Mouse (Mus musculus) frontal cortex, postnatal 14 days (tissue): ENCODE data around the gene Btnl2.
A peak's percentile ranks its signal among the peaks of the same experiment; 100 is the strongest.
"Not testable (repeated sequence)": the region's sequence is repeated elsewhere in the genome, so short reads cannot be mapped to it uniquely, and the experiment has no call there.

ENCODE experiments used
- DNase-seq, 2 experiments: peaks; one replicate each; pipeline ENCODE4 v3.0.0; 2022; ENCODE audit warnings: low spot score in 2 of 2

Btnl2 gene

DNA sequence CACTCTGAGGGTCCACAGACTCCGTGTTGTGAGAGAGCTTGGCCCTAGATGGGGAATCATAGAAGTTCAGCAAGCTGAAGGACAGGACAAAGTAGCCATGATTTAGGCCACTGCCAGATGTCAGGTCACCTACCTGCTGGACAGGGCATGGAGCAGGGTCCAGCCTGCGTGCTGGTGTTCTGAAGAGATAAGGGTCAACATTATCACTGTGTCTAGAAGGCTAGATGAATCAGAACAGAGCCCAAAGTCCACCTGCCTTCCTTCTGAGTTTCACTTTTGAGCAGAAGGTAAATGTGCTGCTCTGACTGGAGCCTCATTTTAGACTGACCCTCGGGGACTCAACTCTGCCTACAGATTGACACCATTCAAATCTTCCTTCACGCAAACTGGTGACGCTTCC is at the start of gene Btnl2:
Gene Btnl2 (plus strand): TSS at position 284 of the 400 bp plus-strand sequence.
- no peak for DNase-seq

- peak; percentile 82 to 87 for DNase-seq
Observed at GRCm38 (mm10) chr17:34305380-34306030, 49.1 kb upstream of the Btnl2 start, which contains the start of gene H2-Eb1. H2-Eb1 (plus strand) TSS chr17:34305867.

GRCm38 (mm10) chr17:34306407-34306806 is 48.2 kb upstream of the Btnl2 start:
- no peak for DNase-seq

GRCm38 (mm10) chr17:34307216-34307615 is 47.4 kb upstream of the Btnl2 start:
- DNase-seq: no peak

DNA sequence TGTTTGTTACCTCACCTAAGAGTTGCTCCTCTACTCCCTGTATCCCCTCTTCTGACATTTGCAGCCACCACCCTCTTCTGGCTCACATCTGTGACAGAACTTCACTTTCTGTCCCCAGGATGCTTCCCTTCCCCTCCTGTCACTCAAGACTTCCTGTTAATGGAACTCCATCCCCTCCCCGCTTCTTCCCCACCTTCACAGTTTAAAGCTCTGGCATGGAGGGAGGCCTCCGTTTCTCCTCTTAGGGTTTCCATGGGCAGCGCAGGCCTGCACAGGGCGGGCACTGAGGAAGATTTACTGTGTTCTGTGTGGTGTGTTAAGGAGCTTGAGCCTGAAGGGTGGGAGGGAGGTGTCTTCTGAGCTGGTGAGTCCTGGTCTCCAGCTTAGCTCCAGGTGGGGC is 46.5 kb upstream of the Btnl2 start:
- DNase-seq: no peak

DNA sequence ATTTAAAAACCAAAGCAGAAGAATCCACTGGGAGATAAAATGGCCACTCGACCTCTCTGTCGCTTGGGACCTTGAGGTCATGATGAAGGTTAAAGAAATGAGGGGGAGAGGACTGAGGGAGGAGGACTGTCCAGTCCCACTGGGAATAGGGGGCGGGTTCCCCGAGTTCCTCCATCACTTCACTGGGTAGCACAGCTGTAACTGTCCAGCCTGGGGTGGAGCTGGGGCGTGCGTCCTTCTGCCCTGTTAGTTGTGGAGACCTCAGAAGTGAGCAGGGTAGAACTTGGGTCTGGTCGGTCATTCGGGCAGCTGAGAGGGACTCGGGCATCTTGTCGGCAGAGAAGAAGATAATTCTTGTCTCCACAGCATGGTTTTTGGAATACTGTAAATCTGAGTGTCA is 45.4 kb upstream of the Btnl2 start:
- no peak for DNase-seq

DNA sequence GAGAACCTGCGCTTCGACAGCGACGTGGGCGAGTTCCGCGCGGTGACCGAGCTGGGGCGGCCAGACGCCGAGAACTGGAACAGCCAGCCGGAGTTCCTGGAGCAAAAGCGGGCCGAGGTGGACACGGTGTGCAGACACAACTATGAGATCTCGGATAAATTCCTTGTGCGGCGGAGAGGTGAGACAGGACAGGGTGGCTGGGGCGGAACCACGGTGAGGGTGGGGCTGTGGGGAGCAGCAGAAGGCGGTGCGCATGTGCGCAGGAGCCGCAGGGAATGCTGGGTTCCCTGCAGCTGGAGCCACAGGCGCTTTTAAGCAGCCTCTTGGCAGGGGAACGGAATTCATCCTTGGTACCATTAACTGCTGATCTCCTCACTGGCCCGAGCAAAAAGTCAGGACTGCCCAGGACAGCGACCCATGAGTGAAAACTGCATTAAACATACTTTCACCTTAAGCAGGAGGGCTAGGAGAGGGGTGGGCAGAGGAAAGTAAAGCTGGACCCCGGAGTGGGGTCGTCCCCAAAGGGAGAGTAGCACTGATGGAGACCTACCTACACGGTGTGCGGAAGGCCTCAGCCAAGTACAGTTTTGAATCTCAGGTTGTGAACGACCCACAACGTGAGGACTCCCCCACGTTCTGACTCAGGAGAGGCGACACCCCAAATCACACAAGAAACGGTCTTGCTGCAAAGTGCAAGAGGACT is 44.8 kb upstream of the Btnl2 start:
- DNase-seq: peak in 1 of 2 experiments; percentile 58

- DNase-seq: not testable (repeated sequence)
Observed at GRCm38 (mm10) chr17:34310526-34310925, 44.1 kb upstream of the Btnl2 start.

- no peak for DNase-seq
Observed at GRCm38 (mm10) chr17:34312185-34312584, 42.4 kb upstream of the Btnl2 start.

- DNase-seq: peak; percentile 36 to 64
Observed at GRCm38 (mm10) chr17:34313393-34313792, 41.2 kb upstream of the Btnl2 start.

DNA sequence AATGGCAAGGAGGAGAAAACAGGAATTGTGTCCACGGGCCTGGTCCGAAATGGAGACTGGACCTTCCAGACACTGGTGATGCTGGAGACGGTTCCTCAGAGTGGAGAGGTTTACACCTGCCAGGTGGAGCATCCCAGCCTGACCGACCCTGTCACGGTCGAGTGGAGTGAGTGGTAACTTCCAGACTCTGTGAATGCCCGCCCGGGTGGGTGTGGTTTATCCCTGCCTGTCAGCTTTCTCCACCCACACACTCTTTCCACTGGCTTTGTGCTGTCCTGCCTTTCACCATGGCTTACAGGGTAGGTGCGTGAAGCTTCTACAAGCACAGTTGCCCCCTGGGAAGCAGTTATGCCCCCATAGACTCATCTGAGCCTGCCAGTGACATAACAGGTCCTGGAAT is 40.3 kb upstream of the Btnl2 start:
- DNase-seq: no peak

- no peak for DNase-seq
Observed at GRCm38 (mm10) chr17:34315512-34315911, 39.1 kb upstream of the Btnl2 start.

- DNase-seq: no peak
Observed at GRCm38 (mm10) chr17:34316697-34317096, 37.9 kb upstream of the Btnl2 start.

DNA sequence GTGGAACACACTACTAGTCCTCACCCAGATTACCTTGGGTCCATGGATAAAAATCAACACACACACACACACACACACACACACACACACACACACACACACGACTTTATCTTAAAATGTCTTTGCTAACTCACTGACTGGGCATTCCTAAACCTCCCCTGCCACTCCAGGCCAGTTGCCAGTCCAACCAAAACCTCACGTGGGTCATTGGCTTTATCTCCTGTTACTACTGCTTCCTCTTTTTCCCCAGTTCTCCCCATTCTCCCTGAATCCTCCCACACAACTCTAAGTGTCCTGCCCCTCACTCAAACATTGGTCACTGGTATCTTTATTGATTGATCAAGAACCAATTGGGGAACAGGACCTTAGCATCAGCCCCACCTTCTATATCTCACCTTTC is 37.3 kb upstream of the Btnl2 start:
- DNase-seq: no peak

DNA sequence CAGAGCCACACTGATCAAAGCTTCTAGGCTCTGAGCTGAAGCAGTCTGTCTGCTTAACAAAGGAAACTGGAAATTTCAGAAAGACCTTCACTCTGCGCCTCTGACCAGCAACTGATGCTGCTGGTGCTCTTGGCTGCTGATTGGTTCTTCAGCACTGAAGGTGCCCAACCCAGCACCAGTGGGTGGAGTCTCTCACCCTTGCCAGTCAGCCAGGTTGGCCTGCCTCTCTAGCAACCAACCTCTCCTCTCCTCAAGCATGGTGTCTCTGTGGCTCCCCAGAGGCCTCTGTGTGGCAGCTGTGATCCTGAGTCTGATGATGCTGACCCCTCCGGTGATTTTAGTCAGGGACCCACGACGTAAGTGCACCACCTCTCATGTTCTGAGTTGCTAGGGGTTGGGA is 29.2 kb upstream of the Btnl2 start, which contains the start of gene H2-Eb2:
Gene H2-Eb2 (plus strand): TSS at position 230 of the 400 bp plus-strand sequence.
- DNase-seq: no peak

GRCm38 (mm10) chr17:34326373-34326772 is 28.2 kb upstream of the Btnl2 start:
- DNase-seq: no peak

DNA sequence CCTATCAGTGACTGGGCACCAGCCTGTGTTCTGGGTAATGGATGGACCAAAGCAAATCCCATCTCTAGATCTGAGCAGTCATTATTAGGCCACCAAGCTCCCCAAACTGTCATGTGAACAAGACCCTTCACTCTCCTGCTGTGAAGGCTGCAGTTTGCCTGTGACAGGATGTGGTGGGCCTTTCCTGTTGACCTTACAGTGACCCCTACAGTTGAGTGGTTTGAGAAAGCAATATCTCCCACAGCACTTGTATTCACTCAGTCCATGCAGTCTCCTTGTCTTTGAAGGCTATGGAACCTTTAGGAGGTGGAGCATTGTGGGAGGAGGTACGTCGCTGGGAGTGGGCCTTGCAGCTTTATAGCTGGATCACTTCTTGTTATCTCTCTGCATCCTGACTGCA is 24.8 kb upstream of the Btnl2 start:
- DNase-seq: no peak

- DNase-seq: no peak
Observed at GRCm38 (mm10) chr17:34331200-34331599, 23.4 kb upstream of the Btnl2 start.

DNA sequence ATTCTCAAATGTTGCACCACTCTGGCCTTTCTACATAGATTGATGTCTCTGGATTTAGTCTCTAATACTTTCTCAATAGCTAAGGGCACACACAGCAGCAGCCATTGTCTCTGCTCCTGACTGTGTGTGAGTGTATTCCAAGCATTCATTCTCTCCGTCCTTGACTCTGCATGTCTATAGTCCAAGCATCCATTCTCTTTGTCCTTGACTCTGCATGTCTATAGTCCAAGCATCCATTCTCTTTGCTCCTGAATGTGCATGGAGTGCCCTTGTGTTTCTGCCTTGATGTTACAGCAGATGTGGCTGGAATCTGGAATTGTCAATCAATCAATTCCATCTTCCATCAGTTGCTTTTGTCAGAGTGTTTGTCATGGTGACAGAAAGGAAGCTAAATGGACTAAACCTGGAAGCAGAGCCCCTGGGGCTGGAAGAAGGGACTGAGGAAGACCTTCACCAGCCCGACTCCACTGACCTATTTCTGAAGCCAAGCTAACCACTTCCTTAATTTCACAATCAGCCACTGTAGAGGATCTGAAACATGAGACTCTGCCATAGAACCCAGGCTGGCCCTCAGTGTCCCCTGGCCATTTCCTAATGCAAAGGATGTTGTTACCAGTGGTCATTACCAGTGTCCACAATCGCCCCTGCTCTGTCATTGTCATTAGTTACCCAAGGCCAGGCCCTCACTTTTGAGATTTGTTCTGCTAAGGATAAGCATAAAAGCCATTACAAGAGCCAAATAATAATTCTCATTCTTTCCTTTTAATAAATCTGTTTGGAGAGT is 13.8 kb upstream of the Btnl2 start:
- no peak for DNase-seq

DNA sequence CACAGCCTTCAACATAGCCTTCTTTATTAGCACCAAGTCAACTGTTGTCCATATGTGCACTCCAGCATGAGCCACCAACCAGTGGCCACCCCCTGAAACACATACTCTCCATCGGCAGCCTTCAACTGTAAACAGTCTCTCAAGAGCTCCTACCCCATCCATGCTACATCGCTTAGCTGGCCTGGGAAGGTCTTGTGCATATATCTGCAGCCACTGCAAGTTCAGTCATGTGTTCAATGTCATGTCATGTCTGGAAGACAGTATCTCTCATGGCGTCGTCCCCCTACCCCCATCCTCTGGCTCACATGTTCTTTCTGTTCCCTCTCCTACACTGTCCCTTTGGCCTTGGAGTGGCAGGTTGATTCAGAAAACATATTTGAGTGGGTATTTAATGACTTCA is 9.7 kb upstream of the Btnl2 start:
- DNase-seq: no peak

GRCm38 (mm10) chr17:34345486-34345885 is 9.1 kb upstream of the Btnl2 start:
- DNase-seq: no peak

DNA sequence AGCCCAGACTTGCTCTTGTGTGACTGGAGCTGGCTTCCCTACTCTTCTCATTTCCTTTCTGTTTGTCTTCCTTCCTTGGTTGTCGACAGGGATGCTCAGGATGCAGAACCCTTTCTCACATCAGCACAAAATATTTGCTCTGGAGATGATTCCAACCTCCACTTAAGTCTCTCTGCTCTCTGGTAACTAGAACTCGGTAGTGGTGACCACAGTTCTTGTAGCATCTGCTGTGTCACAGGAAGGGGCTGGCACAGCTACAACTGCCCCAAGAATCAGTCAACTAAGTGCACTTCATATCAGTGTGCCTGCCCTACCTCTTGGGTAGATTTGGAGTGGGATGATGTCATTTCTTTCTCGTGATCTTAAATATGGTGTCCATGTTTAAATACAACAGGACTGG is 8.6 kb upstream of the Btnl2 start:
- DNase-seq: no peak
